Mouse (Mus musculus) gastrocnemius, postnatal 14 days (tissue): ENCODE results near the gene Kcnip2. TPM values are rescaled to one million over a fixed set of nuclear protein-coding genes. Genes with fewer than 3 reads are reported as not detected.
"Not testable (repeated sequence)": the region's sequence is repeated elsewhere in the genome, so short reads cannot be mapped to it uniquely, and the experiment has no call there.

ENCODE experiments used
- DNase-seq: peaks from one replicate; pipeline ENCODE4 v3.0.0; 2021; ENCODE audit warnings: mixed read lengths
- intact Hi-C: fragments of 180-260 bp; cut with DNase I; formaldehyde crosslinking; loops from one replicate; pipeline ENCODE4 v1.15.1; 2025; ENCODE audit warnings: low total_unique reads
- total RNA-seq, 2 experiments: library from RNA; stranded (reverse); gene quantifications; 2 replicates each; pipeline ENCODE4 v1.2.3; 2021

Kcnip2 gene
- total RNA-seq, 2 experiments from 2014 or later = 0.16 to 0.74 TPM

GRCm38 (mm10) chr19:45813263-45813662 is 2.6 kb downstream of the Kcnip2 start:
- intact Hi-C loops = loop anchor here (5.0 kb wide), 1 partner anchor 139 kb away; no protein-coding TSS in a partner anchor
- peak; percentile 80 for DNase-seq

- intact Hi-C loops = loop anchor here (5.0 kb wide), 1 partner anchor 140 kb away; no protein-coding TSS in a partner anchor
- DNase-seq = no peak
Measured at GRCm38 (mm10) chr19:45812673-45813252, 3.1 kb downstream of the Kcnip2 start.

- intact Hi-C loops = loop anchor here (5.0 kb wide), 1 partner anchor 140 kb away; no protein-coding TSS in a partner anchor
- peak; percentile 32 for DNase-seq
Measured at GRCm38 (mm10) chr19:45812115-45812514, 3.7 kb downstream of the Kcnip2 start.

- DNase-seq = no peak
- intact Hi-C loops = loop anchor here (5.0 kb wide), 1 partner anchor 141 kb away; no protein-coding TSS in a partner anchor
Measured at GRCm38 (mm10) chr19:45811028-45811674, 4.7 kb downstream of the Kcnip2 start.

GRCm38 (mm10) chr19:45807732-45808131 is 8.1 kb downstream of the Kcnip2 start:
- intact Hi-C loops = loop anchor here (10.0 kb wide), 1 partner anchor 207 kb away; no protein-coding TSS in a partner anchor
- DNase-seq = no peak

- intact Hi-C loops = loop anchor here (10.0 kb wide), 1 partner anchor 209 kb away; no protein-coding TSS in a partner anchor
- DNase-seq = not testable (repeated sequence)
Measured at GRCm38 (mm10) chr19:45805817-45806216, 10.0 kb downstream of the Kcnip2 start.

GRCm38 (mm10) chr19:45804593-45805368 is 11.1 kb downstream of the Kcnip2 start:
- peak; percentile 27 for DNase-seq
- intact Hi-C loops = loop anchor here (10.0 kb wide), 1 partner anchor 210 kb away; no protein-coding TSS in a partner anchor

- intact Hi-C loops = loop anchor here (10.0 kb wide), 1 partner anchor 211 kb away; no protein-coding TSS in a partner anchor
- no peak for DNase-seq
Measured at GRCm38 (mm10) chr19:45803408-45803807, 12.5 kb downstream of the Kcnip2 start.

- DNase-seq = no peak
- intact Hi-C loops = loop anchor here (10.0 kb wide), 1 partner anchor 212 kb away; no protein-coding TSS in a partner anchor
Measured at GRCm38 (mm10) chr19:45802702-45803101, 13.2 kb downstream of the Kcnip2 start.

- no peak for DNase-seq
- intact Hi-C loops = no loop called here
Measured at GRCm38 (mm10) chr19:45796879-45797278, 19.0 kb downstream of the Kcnip2 start.

GRCm38 (mm10) chr19:45796061-45796556 is 19.8 kb downstream of the Kcnip2 start:
- DNase-seq = peak; percentile 45
- intact Hi-C loops = no loop called here

- DNase-seq = no peak
- intact Hi-C loops = no loop called here
Measured at GRCm38 (mm10) chr19:45795406-45795944, 20.4 kb downstream of the Kcnip2 start.

GRCm38 (mm10) chr19:45794718-45795117 is 21.1 kb downstream of the Kcnip2 start:
- no peak for DNase-seq
- intact Hi-C loops = no loop called here

GRCm38 (mm10) chr19:45792404-45792803 is 23.5 kb downstream of the Kcnip2 start:
- intact Hi-C loops = no loop called here
- DNase-seq = no peak

- intact Hi-C loops = no loop called here
- no peak for DNase-seq
Measured at GRCm38 (mm10) chr19:45789888-45790874, 25.7 kb downstream of the Kcnip2 start.

- no peak for DNase-seq
- intact Hi-C loops = no loop called here
Measured at GRCm38 (mm10) chr19:45789365-45789764, 26.5 kb downstream of the Kcnip2 start.

GRCm38 (mm10) chr19:45788337-45788736 is 27.5 kb downstream of the Kcnip2 start:
- intact Hi-C loops = no loop called here
- DNase-seq = no peak

- intact Hi-C loops = no loop called here
- no peak for DNase-seq
Measured at GRCm38 (mm10) chr19:45787450-45787849, 28.4 kb downstream of the Kcnip2 start.
